Mouse (Mus musculus) neural tube, embryonic 11.5 days (tissue): ENCODE measurements around the gene Rbms3. TPM values are rescaled to one million over a fixed set of nuclear protein-coding genes. Genes with fewer than 3 reads are reported as not detected.

Source experiments
- ATAC-seq: fragments of 200-750 bp; cut with Nextera tagmentation; 2 replicates; pipeline ENCODE4 v1.8.0; 2017; ENCODE audit warnings: moderate number of reproducible peaks, mild to moderate bottlenecking, moderate TSS enrichment, moderate library complexity; ENCODE audit not compliant: insufficient read depth, low FRiP score, low TSS enrichment
- DNase-seq: peaks from one replicate; pipeline ENCODE4 v3.0.0-alpha.2; 2015; ENCODE audit warnings: low spot score
- H3K27ac ChIP-seq: fragments of 300-500 bp; sonication (generic); 2 replicates; pipeline ENCODE4 v1.5.1; 2014; ENCODE audit warnings: low read depth, mild to moderate bottlenecking, low read length
- H3K27me3 ChIP-seq: fragments of 300-500 bp; sonication (generic); 2 replicates; pipeline ENCODE4 v1.6.1; 2014; ENCODE audit warnings: mild to moderate bottlenecking, low read length, mixed read lengths; ENCODE audit not compliant: control insufficient read depth, insufficient read depth
- H3K36me3 ChIP-seq: fragments of 300-500 bp; sonication (generic); 2 replicates; pipeline ENCODE4 v1.6.1; 2014; ENCODE audit warnings: mild to moderate bottlenecking, low read length, moderate library complexity, mixed read lengths; ENCODE audit not compliant: control insufficient read depth, insufficient read depth
- H3K4me1 ChIP-seq: fragments of 300-500 bp; sonication (generic); 2 replicates; pipeline ENCODE4 v1.6.1; 2014; ENCODE audit warnings: low read length, mixed read lengths; ENCODE audit not compliant: control insufficient read depth, insufficient read depth
- H3K4me2 ChIP-seq: fragments of 300-500 bp; sonication (generic); 2 replicates; pipeline ENCODE4 v1.6.1; 2014; ENCODE audit warnings: low read depth, mild to moderate bottlenecking, moderate library complexity
- H3K4me3 ChIP-seq: fragments of 300-500 bp; sonication (generic); 2 replicates; pipeline ENCODE4 v1.5.1; 2014; ENCODE audit warnings: low read depth, low read length
- H3K9ac ChIP-seq: fragments of 300-500 bp; sonication (generic); 2 replicates; pipeline ENCODE4 v1.6.1; 2014; ENCODE audit warnings: mild to moderate bottlenecking, low read length
- H3K9me3 ChIP-seq: fragments of 300-500 bp; sonication (generic); 2 replicates; pipeline ENCODE4 v1.6.1; 2016; ENCODE audit warnings: low read length; ENCODE audit not compliant: control insufficient read depth
- WGBS: fragments of 180-500 bp; shearing (Covaris S2); extraction: QIAGEN DNeasy Blood & Tissue Kit; methylation state at CpG from one replicate; pipeline ENCODE4 v1.1.7; 2014; 5-methylcytosine and 5-hydroxymethylcytosine counted together
- polyA plus RNA-seq: library from polyadenylated mRNA; unstranded; fragments of >200 nt; fragmentation: Nextera tagmentation; extraction: Ambion mirVana; gene quantifications from 2 replicates; pipeline ENCODE4 v1.2.1, GENCODE M21; 2014

The Rbms3 gene
- polyA plus RNA-seq, 1 experiment from 2014 or later: 60.1 TPM

- Histone ChIP-seq H3K9ac (no peak overlapping the region), H3K9me3 (no peaks in the 10 kb centered on the region), H3K4me3 (no peak overlapping the region), H3K27ac (no peak overlapping the region), H3K27me3 (no peaks in the 10 kb centered on the region), H3K4me2 (no peak overlapping the region), H3K36me3 (no peaks in the 10 kb centered on the region), H3K4me1 (0 out of 2 replicates have a peak, but pooled peaks cover 6% of the 10 kb centered on the region)
- no peak for ATAC-seq
- 89% methylated on average over 6 of the region's 6 CpGs for WGBS
- DNase-seq: no peak
These were observed 607.6 kb downstream of the Rbms3 start for GRCm38 (mm10) chr9:117022086-117022485.

DNA sequence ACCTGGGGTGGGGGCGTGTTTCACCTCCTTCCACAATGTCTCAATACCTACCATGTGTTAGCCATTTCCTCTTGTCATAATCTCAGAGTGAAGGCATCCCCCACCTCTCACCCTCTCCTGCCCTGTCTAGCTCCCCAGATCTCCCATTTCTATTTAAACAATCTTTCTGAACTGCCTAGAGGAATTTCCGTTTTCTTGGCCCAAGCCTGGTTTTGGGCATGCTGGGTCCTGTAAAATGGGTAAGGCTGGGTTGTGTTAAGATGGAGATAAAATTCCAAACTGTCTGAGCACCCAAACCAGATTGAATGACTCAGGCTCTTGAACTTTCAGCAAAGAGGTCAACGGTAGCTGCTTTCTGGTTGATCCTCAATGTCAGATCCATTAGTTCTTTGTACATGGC is 608.2 kb downstream of the Rbms3 start:
- 86% methylated on average over 3 of the region's 3 CpGs for WGBS
- Histone ChIP-seq H3K27me3 (no peaks in the 10 kb centered on the region), H3K27ac (no peak overlapping the region), H3K4me2 (no peak overlapping the region), H3K9ac (no peak overlapping the region), H3K36me3 (no peaks in the 10 kb centered on the region), H3K9me3 (no peaks in the 10 kb centered on the region), H3K4me3 (no peak overlapping the region), H3K4me1 (0 out of 2 replicates have a peak, but pooled peaks cover 6% of the 10 kb centered on the region)
- no peak for ATAC-seq
- DNase-seq: no peak

- Histone ChIP-seq H3K4me2 (no peak overlapping the region), H3K27ac (no peak overlapping the region), H3K27me3 (no peaks in the 10 kb centered on the region), H3K9me3 (no peaks in the 10 kb centered on the region), H3K4me3 (no peak overlapping the region), H3K9ac (no peak overlapping the region), H3K4me1 (0 out of 2 replicates have a peak, but pooled peaks cover 6% of the 10 kb centered on the region), H3K36me3 (no peaks in the 10 kb centered on the region)
- 93% methylated on average over 2 of the region's 2 CpGs for WGBS
- ATAC-seq (no peak), DNase-seq (no peak)
These were observed 609.5 kb downstream of the Rbms3 start for GRCm38 (mm10) chr9:117020216-117020615.

DNA sequence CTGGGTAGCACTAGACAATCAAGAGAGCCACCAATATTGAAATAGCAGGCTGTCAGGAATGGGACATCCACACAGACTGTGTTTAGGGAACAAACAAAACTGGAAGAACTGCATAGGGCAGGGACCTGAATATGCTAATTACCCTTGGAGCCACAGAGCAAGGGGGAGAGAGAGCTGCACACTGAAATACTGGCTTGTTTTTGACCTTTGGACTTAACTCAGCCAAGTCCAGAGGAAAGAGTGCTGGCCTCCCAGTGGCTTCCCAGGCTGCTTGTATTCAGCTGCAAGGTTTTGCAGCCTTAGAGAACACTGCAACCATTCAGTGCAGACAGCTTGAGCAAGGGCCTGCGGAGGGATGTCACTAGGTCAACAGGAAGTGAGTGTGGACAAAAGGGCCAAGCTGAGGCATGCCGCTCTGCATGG is 611.0 kb downstream of the Rbms3 start:
- Histone ChIP-seq H3K4me2 (no peak overlapping the region), H3K27me3 (no peaks in the 10 kb centered on the region), H3K36me3 (no peaks in the 10 kb centered on the region), H3K4me3 (no peak overlapping the region), H3K4me1 (0 out of 2 replicates have a peak, but pooled peaks cover 6% of the 10 kb centered on the region), H3K27ac (no peak overlapping the region), H3K9me3 (no peaks in the 10 kb centered on the region), H3K9ac (no peak overlapping the region)
- peak; percentile 50; the same call in 1 of the 2 replicates for ATAC-seq
- WGBS: 14% methylated on average over 2 of the region's 2 CpGs
- peak; percentile 27 for DNase-seq

DNA sequence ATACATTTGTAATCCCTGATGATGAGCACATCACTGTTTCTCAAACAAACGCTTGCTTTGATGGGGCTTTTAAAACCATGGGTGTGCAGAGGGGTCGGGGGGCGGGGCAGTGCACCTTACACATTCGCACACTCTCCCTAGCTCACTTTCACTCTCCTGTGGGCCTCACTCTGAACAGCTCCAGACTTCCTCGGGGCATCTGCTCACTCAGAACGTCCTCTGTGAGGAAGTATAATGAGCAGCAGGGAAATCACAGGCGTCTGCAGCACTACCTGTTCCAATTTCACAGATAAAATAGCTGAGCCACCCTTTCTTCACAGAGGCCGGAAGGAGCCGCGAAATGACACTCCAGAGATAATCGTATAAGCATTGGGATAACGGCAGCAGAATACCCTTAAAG is 611.4 kb downstream of the Rbms3 start:
- WGBS: 59% methylated on average over 12 of the region's 12 CpGs
- DNase-seq (no peak), ATAC-seq (no peak)
- no peak overlapping the region for H3K4me3 ChIP-seq
- no peak overlapping the region for H3K27ac ChIP-seq
- no peaks in the 10 kb centered on the region for H3K36me3 ChIP-seq
- H3K9me3 ChIP-seq: no peaks in the 10 kb centered on the region
- H3K4me1 ChIP-seq: 0 out of 2 replicates have a peak, but pooled peaks cover 6% of the 10 kb centered on the region
- no peak overlapping the region for H3K4me2 ChIP-seq
- no peaks in the 10 kb centered on the region for H3K27me3 ChIP-seq
- H3K9ac ChIP-seq: no peak overlapping the region

- no peaks in the 10 kb centered on the region for H3K36me3 ChIP-seq
- H3K9ac ChIP-seq: no peak overlapping the region
- 85% methylated on average over 9 of the region's 9 CpGs for WGBS
- no peak for ATAC-seq
- DNase-seq: no peak
- H3K4me2 ChIP-seq: no peak overlapping the region
- no peaks in the 10 kb centered on the region for H3K27me3 ChIP-seq
- H3K9me3 ChIP-seq: no peaks in the 10 kb centered on the region
- no peak overlapping the region for H3K4me3 ChIP-seq
- H3K4me1 ChIP-seq: 0 out of 2 replicates have a peak, but pooled peaks cover 6% of the 10 kb centered on the region
- no peak overlapping the region for H3K27ac ChIP-seq
These were observed 613.0 kb downstream of the Rbms3 start for GRCm38 (mm10) chr9:117016605-117017319.

- Histone ChIP-seq H3K4me1 (0 out of 2 replicates have a peak, but pooled peaks cover 3% of the 10 kb centered on the region), H3K4me2 (no peak overlapping the region), H3K4me3 (no peak overlapping the region), H3K9me3 (no peaks in the 10 kb centered on the region), H3K27me3 (no peaks in the 10 kb centered on the region), H3K36me3 (no peaks in the 10 kb centered on the region), H3K9ac (no peak overlapping the region), H3K27ac (no peak overlapping the region)
- 85% methylated on average over 3 of the region's 3 CpGs for WGBS
- ATAC-seq (no peak), DNase-seq (no peak)
These were observed 616.3 kb downstream of the Rbms3 start for GRCm38 (mm10) chr9:117013386-117013785.

DNA sequence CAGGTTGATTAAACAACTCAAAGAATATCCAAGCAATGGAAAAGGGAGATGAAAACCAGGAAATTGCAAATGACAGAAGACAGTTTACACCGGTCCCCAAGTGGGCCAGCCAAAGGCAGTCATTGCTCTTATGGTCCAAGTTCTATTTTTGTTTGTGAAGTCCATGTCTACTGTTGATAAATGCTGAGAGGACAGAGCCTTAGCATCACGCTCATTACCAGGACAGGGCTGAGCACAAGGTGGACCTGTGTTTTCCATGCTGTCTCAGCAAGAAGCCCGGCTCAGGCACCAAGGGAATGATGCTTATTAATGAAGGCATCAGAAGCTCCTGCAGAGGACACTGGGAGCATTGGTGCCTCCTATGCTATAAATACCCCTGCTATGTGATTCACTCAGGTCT is 618.9 kb downstream of the Rbms3 start:
- Histone ChIP-seq H3K27ac (no peak overlapping the region), H3K4me2 (no peak overlapping the region), H3K27me3 (no peaks in the 10 kb centered on the region), H3K4me1 (no peaks in the 10 kb centered on the region), H3K9ac (no peak overlapping the region), H3K9me3 (no peaks in the 10 kb centered on the region), H3K4me3 (no peak overlapping the region), H3K36me3 (no peaks in the 10 kb centered on the region)
- DNase-seq (no peak), ATAC-seq (no peak)
- 84% methylated on average over 3 of the region's 3 CpGs for WGBS

- Histone ChIP-seq H3K4me1 (no peaks in the 10 kb centered on the region), H3K36me3 (no peaks in the 10 kb centered on the region), H3K4me2 (no peak overlapping the region), H3K4me3 (no peak overlapping the region), H3K9me3 (no peaks in the 10 kb centered on the region), H3K9ac (no peak overlapping the region), H3K27ac (no peak overlapping the region), H3K27me3 (no peaks in the 10 kb centered on the region)
- 71% methylated on average over 1 of the region's 1 CpGs for WGBS
- ATAC-seq: no peak
- DNase-seq: no peak
These were observed 621.5 kb downstream of the Rbms3 start for GRCm38 (mm10) chr9:117008194-117008593.
